Mouse (Mus musculus) limb, embryonic 11.5 days (tissue): ENCODE measurements around the gene Rspo3. TPM values are rescaled to one million over a fixed set of nuclear protein-coding genes. Genes with fewer than 3 reads are reported as not detected.

Experiments
- ATAC-seq: fragments of 200-750 bp; cut with Nextera tagmentation; 2 replicates; pipeline ENCODE4 v1.8.0; 2017; ENCODE audit warnings: low read depth; ENCODE audit not compliant: insufficient number of reproducible peaks, low FRiP score, low TSS enrichment
- DNase-seq: peaks from one replicate; pipeline ENCODE4 v3.0.0-alpha.2; 2015; ENCODE audit warnings: low spot score
- H3K27ac ChIP-seq: fragments of 300-500 bp; sonication (generic); replicated peaks from 2 replicates; pipeline ENCODE4 v1.5.1; 2014; ENCODE audit warnings: low read depth, mild to moderate bottlenecking, low read length
- H3K27me3 ChIP-seq: fragments of 300-500 bp; sonication (generic); 2 replicates; pipeline ENCODE4 v1.6.1; 2014; ENCODE audit warnings: mild to moderate bottlenecking, low read length, mixed read lengths; ENCODE audit not compliant: control insufficient read depth, insufficient read depth
- H3K36me3 ChIP-seq: fragments of 300-500 bp; sonication (generic); 2 replicates; pipeline ENCODE4 v1.6.1; 2014; ENCODE audit warnings: mild to moderate bottlenecking, low read length, moderate library complexity, mixed read lengths; ENCODE audit not compliant: control insufficient read depth, insufficient read depth
- H3K4me1 ChIP-seq: fragments of 300-500 bp; sonication (generic); 2 replicates; pipeline ENCODE4 v1.6.1; 2014; ENCODE audit warnings: low read length, mixed read lengths; ENCODE audit not compliant: control insufficient read depth, insufficient read depth
- H3K4me2 ChIP-seq: fragments of 300-500 bp; sonication (generic); 2 replicates; pipeline ENCODE4 v1.6.1; 2014; ENCODE audit warnings: low read depth, mild to moderate bottlenecking, moderate library complexity; ENCODE audit not compliant: severe bottlenecking
- H3K4me3 ChIP-seq: fragments of 300-500 bp; sonication (generic); 2 replicates; pipeline ENCODE4 v1.5.1; 2014; ENCODE audit warnings: low read depth, low read length
- H3K9ac ChIP-seq: fragments of 300-500 bp; sonication (generic); 2 replicates; pipeline ENCODE4 v1.6.1; 2014; ENCODE audit warnings: mild to moderate bottlenecking, low read length
- H3K9me3 ChIP-seq: fragments of 300-500 bp; sonication (generic); 2 replicates; pipeline ENCODE4 v1.6.1; 2016; ENCODE audit warnings: low read length; ENCODE audit not compliant: control insufficient read depth
- WGBS: fragments of 180-500 bp; shearing (Covaris S2); extraction: QIAGEN DNeasy Blood & Tissue Kit; methylation state at CpG from one replicate; pipeline ENCODE4 v1.1.7; 2014; 5-methylcytosine and 5-hydroxymethylcytosine counted together
- polyA plus RNA-seq: library from polyadenylated mRNA; unstranded; fragments of >200 nt; fragmentation: Nextera tagmentation; extraction: Ambion mirVana; gene quantifications from 2 replicates; pipeline ENCODE4 v1.2.1, GENCODE M21; 2014

The Rspo3 gene
- polyA plus RNA-seq, 1 experiment from 2014 or later, result 25.5 TPM

DNA sequence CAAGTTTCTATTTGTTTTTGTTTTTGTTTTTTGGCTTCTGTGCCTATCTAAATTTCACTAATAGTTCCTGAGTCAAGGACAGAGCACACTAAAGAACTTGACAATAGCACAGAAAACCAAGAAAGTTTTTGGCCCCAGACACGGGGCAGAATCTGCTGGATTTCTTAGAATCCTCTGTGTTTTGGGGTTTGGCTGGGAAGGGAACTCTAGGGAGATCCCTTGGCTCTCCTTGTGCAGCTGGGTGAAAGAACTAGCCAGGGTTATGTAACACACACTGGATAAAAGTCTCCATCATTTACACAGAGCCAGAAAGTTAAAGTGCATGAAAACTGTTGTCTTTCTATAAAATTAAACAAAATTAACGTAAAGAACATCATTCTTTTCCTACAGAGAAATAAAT is 121.3 kb downstream of the Rspo3 start:
- Histone ChIP-seq H3K4me1 (no peaks in the 10 kb centered on the region), H3K27me3 (no peaks in the 10 kb centered on the region), H3K4me2 (no peak overlapping the region), H3K9me3 (no peaks in the 10 kb centered on the region), H3K9ac (no peak overlapping the region), H3K27ac (no peak overlapping the region), H3K36me3 (no peaks in the 10 kb centered on the region), H3K4me3 (no peak overlapping the region)
- ATAC-seq (no peak), DNase-seq (no peak)
- WGBS, result 84% methylated on average over 2 of the region's 2 CpGs

DNA sequence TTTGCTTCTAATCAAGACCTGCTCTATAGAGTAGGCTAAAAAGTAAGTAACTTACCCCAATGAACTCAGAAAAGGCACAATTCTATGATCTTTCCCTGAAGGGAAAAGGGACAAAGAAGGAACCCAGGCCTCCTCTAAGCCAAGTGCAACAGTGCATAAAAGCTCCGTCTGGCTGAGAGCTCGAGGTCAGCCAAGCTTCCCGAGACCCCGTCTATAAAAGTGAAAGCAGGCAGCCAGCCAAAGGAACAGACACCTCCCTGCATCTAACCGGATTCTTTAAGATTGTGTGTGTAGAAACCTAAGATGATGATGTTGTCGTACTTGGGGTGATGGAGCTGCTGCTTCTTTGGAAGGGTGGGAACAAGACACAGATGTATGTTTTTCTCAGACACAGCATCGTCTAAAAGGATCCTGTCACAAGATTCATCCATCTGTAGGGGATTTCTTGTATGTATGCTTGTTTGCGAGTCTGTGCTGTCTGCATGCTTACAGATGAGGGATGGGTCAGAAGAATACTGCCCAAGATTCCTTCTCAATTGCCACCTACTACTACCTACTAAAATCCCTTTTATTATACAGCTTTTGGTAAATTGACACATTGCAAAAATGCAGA is 132.9 kb downstream of the Rspo3 start:
- no peaks in the 10 kb centered on the region for H3K9me3 ChIP-seq
- WGBS, result 70% methylated on average over 8 of the region's 8 CpGs
- DNase-seq, result no peak

More for the DNA sequence above, 132.9 kb downstream of the Rspo3 start:
- Histone ChIP-seq H3K4me3 (no peak overlapping the region), H3K4me2 (no peak overlapping the region), H3K4me1 (no peaks in the 10 kb centered on the region), H3K27me3 (no peaks in the 10 kb centered on the region), H3K9ac (no peak overlapping the region), H3K36me3 (no peaks in the 10 kb centered on the region), H3K27ac (no peak overlapping the region)
- ATAC-seq, result no peak

Other genes with a start within 250 kb of the Rspo3 start
- gene Echdc1, start 222.7 kb downstream of the Rspo3 start, polyA plus RNA-seq, result 19.7 and 22.5 TPM in 2 replicates
- gene Rnf146, start 173.4 kb downstream of the Rspo3 start, polyA plus RNA-seq, result 53.2 and 57.2 TPM in 2 replicates